Mouse (Mus musculus) embryonic facial prominence, embryonic 10.5 days (tissue): ENCODE results near the gene Wars2. TPM values are rescaled to one million over a fixed set of nuclear protein-coding genes. Genes with fewer than 3 reads are reported as not detected.
A peak's percentile ranks its signal among the peaks of the same experiment; 100 is the strongest.

Experiments used
- DNase-seq: peaks from one replicate; pipeline ENCODE4 v3.0.0-alpha.2; 2017; ENCODE audit warnings: low spot score
- H3K27ac ChIP-seq: fragments of 300-500 bp; sonication (generic); replicated peaks from 2 replicates; pipeline ENCODE4 v1.5.1; 2016; ENCODE audit warnings: mild to moderate bottlenecking
- H3K27me3 ChIP-seq: fragments of 300-500 bp; sonication (generic); replicated peaks from 2 replicates; pipeline ENCODE4 v1.6.1; 2016; ENCODE audit warnings: low read depth, mild to moderate bottlenecking; ENCODE audit not compliant: poor library complexity, severe bottlenecking
- H3K36me3 ChIP-seq: fragments of 300-500 bp; sonication (generic); replicated peaks from 2 replicates; pipeline ENCODE4 v1.6.1; 2016; ENCODE audit warnings: mild to moderate bottlenecking, moderate library complexity
- H3K4me1 ChIP-seq: fragments of 300-500 bp; sonication (generic); 2 replicates; pipeline ENCODE4 v1.6.1; 2016
- H3K4me3 ChIP-seq: fragments of 300-500 bp; sonication (generic); 2 replicates; pipeline ENCODE4 v1.5.1; 2016; ENCODE audit warnings: mild to moderate bottlenecking, moderate library complexity
- H3K9me3 ChIP-seq: fragments of 300-500 bp; sonication (generic); 2 replicates; pipeline ENCODE4 v1.6.1; 2016; ENCODE audit warnings: mild to moderate bottlenecking
- WGBS: fragments of 180-500 bp; shearing (Covaris S2); methylation state at CpG from one replicate; pipeline ENCODE4 v1.1.7; 2016; 5-methylcytosine and 5-hydroxymethylcytosine counted together
- polyA plus RNA-seq: library from polyadenylated mRNA; unstranded; fragments of >200 nt; fragmentation: Nextera tagmentation; extraction: Ambion mirVana; gene quantifications from 2 replicates; pipeline ENCODE4 v1.2.1, GENCODE M21; 2016

The Wars2 gene
- polyA plus RNA-seq, 1 experiment from 2014 or later = 8.4 TPM

DNA sequence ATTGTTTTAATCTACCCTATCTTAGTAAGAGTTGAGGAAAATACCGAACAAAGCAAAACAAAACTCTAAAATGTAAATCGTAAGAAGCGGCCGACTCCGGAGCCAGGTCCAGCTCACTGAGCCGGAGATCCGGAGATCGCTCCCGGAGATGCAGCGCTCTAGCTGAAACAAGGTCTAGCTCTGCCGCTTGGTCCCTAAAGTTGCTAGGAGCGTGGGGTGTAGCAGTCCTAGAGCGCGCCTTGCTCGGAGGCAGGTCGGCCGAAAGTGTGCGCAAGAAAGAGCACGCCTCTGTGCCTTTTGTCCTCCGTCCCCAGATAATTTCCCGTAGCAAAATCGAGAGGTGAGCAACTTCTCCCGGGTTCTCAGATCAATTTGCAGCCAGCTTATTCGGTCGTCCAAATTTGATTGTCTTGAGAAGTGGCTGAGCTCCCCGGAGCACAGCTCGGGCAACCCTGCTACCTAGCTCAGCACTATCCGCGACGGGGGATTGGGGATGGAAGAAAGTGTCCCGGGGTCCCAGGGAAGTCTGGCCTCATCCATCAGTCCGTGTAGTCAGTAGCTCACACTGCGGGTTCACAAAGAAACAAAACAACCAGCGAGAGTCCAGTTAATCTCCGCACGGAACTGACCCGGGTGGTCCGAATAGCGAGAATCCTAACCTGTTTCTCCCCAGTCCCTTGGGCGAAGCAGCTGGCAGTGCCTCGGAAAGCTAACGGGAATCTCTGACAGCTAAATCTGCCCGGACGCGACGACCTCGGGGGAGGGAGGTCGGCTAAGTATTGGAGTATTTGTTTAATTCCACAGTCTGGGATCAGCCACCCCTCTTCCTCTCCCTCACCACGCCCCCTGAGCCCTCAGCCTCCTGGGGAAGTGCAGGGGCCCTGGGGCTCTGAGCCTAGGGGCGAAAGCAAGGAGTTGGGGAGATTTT lies 100.2 kb downstream of the Wars2 start:
- peak; percentile 69 for DNase-seq
- under 1% methylated on average over 50 of the region's 50 CpGs for WGBS
- Histone ChIP-seq H3K27ac (no peak overlapping the region), H3K36me3 (no peaks in the 10 kb centered on the region), H3K9me3 (no peaks in the 10 kb centered on the region), H3K4me1 (peaks cover 13% of the 10 kb centered on the region), H3K4me3 (peak overlapping the region; percentile 41), H3K27me3 (peaks cover 100% of the 10 kb centered on the region)

DNA sequence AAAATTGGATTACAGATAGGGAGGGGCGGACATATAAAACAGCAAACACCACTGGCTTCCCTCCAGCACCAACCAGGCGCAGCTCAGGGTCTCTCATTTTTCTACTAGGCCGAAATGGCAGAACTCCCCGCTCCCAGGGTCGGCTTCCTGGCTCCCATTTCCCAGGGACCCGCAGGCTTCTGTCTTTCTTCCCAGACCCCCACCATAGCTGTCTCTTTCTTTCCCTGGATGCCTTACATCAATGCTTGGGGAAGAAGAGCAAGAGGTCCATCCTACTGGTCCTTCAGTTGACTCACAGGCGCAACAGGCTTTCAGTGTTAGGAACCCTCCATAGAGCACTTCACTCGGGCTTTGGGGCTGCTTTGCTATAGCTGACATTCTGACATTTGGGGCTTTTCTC lies 101.6 kb downstream of the Wars2 start:
- no peaks in the 10 kb centered on the region for H3K36me3 ChIP-seq
- peaks cover 13% of the 10 kb centered on the region for H3K4me1 ChIP-seq
- H3K9me3 ChIP-seq = no peaks in the 10 kb centered on the region
- H3K27me3 ChIP-seq = peaks cover 100% of the 10 kb centered on the region
- 2% methylated on average over 8 of the region's 8 CpGs for whole genome bisulfite sequencing
- no peak overlapping the region for H3K4me3 ChIP-seq
- no peak overlapping the region for H3K27ac ChIP-seq
- DNase-seq = peak; percentile 36

DNA sequence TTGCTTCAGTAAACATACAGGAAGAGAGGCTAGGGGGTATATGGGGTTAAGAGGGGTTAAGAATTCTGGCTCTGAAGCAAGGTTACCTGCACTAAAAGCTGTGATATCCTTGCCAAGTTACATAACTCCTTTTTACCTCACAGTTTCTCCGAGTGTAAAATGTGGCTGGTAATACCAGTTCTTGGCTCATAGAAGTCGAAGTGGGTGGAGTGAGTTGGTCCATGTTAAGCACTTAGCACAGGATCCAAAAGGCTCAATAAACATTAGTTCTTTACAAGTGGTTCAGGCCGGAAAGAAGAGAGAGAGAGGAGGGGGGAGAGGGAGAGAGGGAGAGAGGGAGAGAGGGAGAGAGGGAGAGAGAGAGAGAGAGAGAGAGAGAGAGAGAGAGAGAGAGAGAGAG lies 104.5 kb downstream of the Wars2 start:
- peaks cover 100% of the 10 kb centered on the region for H3K27me3 ChIP-seq
- no peak overlapping the region for H3K4me3 ChIP-seq
- no peaks in the 10 kb centered on the region for H3K9me3 ChIP-seq
- H3K4me1 ChIP-seq = peaks cover 36% of the 10 kb centered on the region
- 21% methylated on average over 3 of the region's 3 CpGs for WGBS
- H3K36me3 ChIP-seq = no peaks in the 10 kb centered on the region
- no peak for DNase-seq
- H3K27ac ChIP-seq = no peak overlapping the region

DNA sequence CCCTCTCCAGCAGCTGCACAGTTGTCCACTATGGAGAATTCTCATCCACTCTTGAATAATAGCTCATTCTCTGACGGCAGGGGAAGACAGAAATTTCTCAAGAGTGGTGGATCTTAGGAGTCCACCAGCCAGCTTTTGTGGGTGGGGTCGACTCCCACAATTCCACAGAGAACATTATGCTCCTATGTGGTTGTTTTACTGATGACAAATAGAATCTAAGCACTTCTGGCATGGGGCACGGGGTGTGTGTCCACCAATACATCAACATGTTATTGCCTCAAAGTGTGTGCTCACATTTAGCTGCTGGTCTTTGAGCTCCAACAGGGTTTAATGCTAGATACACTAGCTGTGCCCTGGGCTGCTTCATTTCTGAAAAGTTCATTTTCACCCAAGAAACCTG lies 105.8 kb downstream of the Wars2 start:
- H3K9me3 ChIP-seq = no peaks in the 10 kb centered on the region
- peaks cover 26% of the 10 kb centered on the region for H3K4me1 ChIP-seq
- H3K27me3 ChIP-seq = peaks cover 100% of the 10 kb centered on the region
- WGBS = 38% methylated on average over 3 of the region's 3 CpGs
- H3K4me3 ChIP-seq = no peak overlapping the region
- H3K27ac ChIP-seq = no peak overlapping the region
- no peaks in the 10 kb centered on the region for H3K36me3 ChIP-seq
- no peak for DNase-seq

DNA sequence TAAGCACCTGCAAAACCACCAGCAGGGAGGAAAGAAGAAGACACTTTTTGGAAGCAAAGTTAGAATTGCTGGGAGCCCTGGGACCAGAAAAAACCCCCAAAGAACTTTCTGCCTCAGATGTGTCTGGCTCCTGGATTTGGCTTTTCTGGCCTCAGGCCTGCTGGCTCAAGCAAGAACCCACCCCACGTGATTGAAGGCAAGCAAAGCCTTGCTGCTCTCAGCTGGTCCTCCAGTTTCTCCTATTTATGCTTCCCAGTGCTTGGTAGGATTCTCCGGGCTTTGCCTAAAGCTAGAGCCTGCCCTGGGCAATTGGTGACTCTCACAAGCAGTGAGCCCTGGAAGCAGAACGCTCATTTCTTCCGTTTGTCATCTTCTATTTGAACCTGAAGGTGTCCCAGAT lies 106.7 kb downstream of the Wars2 start:
- Histone ChIP-seq H3K27me3 (peaks cover 100% of the 10 kb centered on the region), H3K9me3 (no peaks in the 10 kb centered on the region), H3K27ac (no peak overlapping the region), H3K4me3 (no peak overlapping the region), H3K36me3 (no peaks in the 10 kb centered on the region), H3K4me1 (peaks cover 29% of the 10 kb centered on the region)
- no peak for DNase-seq
- 1% methylated on average over 4 of the region's 4 CpGs for WGBS

DNA sequence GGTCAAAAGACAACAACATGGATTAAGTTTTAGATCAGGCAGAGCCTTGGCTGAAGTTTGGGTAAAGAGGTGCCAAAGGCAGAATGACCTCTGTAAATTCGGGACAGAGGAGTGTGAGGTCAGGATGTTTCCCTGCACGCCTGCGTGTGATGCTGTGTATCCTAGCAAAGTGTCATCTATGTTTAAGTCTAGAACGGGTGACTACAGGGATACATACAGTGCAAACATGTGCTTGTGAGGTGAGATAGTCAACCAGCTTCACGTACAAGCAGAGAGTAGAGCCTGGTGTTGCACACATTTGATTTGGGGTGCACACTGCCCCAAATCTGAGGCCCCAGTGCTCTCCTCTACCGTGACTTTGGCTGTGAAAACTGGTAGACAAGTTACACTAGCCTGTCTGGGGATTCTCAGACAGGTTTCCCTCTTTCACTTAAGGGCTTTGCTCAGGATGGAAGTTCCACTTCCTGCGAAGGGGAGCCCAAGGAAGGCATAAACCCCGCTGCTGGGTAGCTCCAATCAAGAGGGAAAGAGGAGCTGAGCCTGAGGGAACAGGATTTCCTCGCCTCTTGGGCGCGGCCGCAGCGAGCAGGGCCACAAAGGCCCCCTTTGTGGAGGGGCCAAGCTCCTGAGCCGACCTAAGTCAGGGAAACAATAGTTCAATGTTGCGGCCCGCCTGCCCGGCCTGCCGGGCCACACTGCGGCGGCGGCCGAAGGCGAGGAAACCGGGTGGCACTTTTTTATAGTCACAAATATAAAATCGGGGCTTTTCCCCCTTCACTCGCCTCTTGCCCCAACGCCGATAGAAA lies 107.3 kb downstream of the Wars2 start:
- DNase-seq = peak; percentile 71
- Histone ChIP-seq H3K4me1 (peaks cover 33% of the 10 kb centered on the region), H3K36me3 (no peaks in the 10 kb centered on the region), H3K9me3 (no peaks in the 10 kb centered on the region), H3K27ac (no peak overlapping the region), H3K4me3 (peak overlapping the region; percentile 27), H3K27me3 (peaks cover 100% of the 10 kb centered on the region)
- 1% methylated on average over 28 of the region's 28 CpGs for WGBS

- Histone ChIP-seq H3K27ac (no peak overlapping the region), H3K9me3 (no peaks in the 10 kb centered on the region), H3K4me1 (peaks cover 41% of the 10 kb centered on the region), H3K27me3 (peaks cover 100% of the 10 kb centered on the region), H3K4me3 (peak overlapping the region; percentile 27), H3K36me3 (no peaks in the 10 kb centered on the region)
- WGBS = under 1% methylated on average over 25 of the region's 25 CpGs
- peak; percentile 54 for DNase-seq
These were observed 108.1 kb downstream of the Wars2 start for GRCm38 (mm10) chr3:99248831-99249550.

DNA sequence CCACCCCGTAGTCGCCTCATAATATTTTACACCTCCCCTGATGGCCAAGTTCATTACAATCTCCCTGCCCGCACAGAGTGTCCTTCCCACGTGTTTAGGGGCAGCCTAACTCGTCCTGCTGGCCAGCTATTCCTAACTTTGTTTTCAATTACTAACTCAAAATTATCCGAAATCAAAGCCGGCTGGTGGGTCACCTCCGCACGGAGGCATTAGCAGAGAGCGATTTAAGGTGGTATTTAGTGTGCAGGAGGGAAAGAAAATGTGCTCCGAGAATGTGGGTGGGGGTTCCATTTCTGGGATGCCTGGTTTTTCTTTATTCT lies 108.6 kb downstream of the Wars2 start:
- Histone ChIP-seq H3K36me3 (no peaks in the 10 kb centered on the region), H3K27me3 (peaks cover 100% of the 10 kb centered on the region), H3K9me3 (no peaks in the 10 kb centered on the region), H3K27ac (no peak overlapping the region), H3K4me1 (peaks cover 44% of the 10 kb centered on the region), H3K4me3 (no peak overlapping the region)
- peak; percentile 50 for DNase-seq
- 1% methylated on average over 11 of the region's 11 CpGs for WGBS

- no peaks in the 10 kb centered on the region for H3K36me3 ChIP-seq
- H3K9me3 ChIP-seq = no peaks in the 10 kb centered on the region
- H3K4me1 ChIP-seq = peaks cover 44% of the 10 kb centered on the region
- peaks cover 100% of the 10 kb centered on the region for H3K27me3 ChIP-seq
- 1% methylated on average over 6 of the region's 6 CpGs for WGBS
- no peak overlapping the region for H3K4me3 ChIP-seq
- no peak overlapping the region for H3K27ac ChIP-seq
- peak; percentile 64 for DNase-seq
These were observed 109.0 kb downstream of the Wars2 start for GRCm38 (mm10) chr3:99249906-99250305.

GRCm38 (mm10) chr3:99251271-99252165 lies 110.7 kb downstream of the Wars2 start:
- no peak overlapping the region for H3K27ac ChIP-seq
- no peaks in the 10 kb centered on the region for H3K36me3 ChIP-seq
- H3K9me3 ChIP-seq = no peaks in the 10 kb centered on the region
- no peak for DNase-seq
- no peak overlapping the region for H3K4me3 ChIP-seq
- H3K4me1 ChIP-seq = peaks cover 46% of the 10 kb centered on the region
- H3K27me3 ChIP-seq = peaks cover 100% of the 10 kb centered on the region
- WGBS = 8% methylated on average over 6 of the region's 6 CpGs

- Histone ChIP-seq H3K27ac (no peak overlapping the region), H3K4me3 (peak overlapping the region; percentile 62), H3K36me3 (no peaks in the 10 kb centered on the region), H3K4me1 (peaks cover 53% of the 10 kb centered on the region), H3K27me3 (peaks cover 100% of the 10 kb centered on the region), H3K9me3 (no peaks in the 10 kb centered on the region)
- 2% methylated on average over 16 of the region's 16 CpGs for WGBS
- DNase-seq = peak; percentile 49
These were observed 111.7 kb downstream of the Wars2 start for GRCm38 (mm10) chr3:99252461-99253091.
